Mouse (Mus musculus) layer of hippocampus, adult 8-10 months (tissue): ENCODE measurements at regions not wholly inside any gene's neighbourhood (a gene's known extent, or its start where the extent isn't known, plus 50 kb on each side); places are given as distances from the start of the nearest gene placed in this dataset.
A peak's percentile ranks its signal among the peaks of the same experiment; 100 is the strongest.
"Not testable (repeated sequence)": the region's sequence is repeated elsewhere in the genome, so short reads cannot be mapped to it uniquely, and the experiment has no call there.

Source experiments
- DNase-seq, 2 experiments: peaks; one replicate each; pipeline ENCODE4 v3.0.0; 2022; ENCODE audit warnings: low spot score in 2 of 2

DNA sequence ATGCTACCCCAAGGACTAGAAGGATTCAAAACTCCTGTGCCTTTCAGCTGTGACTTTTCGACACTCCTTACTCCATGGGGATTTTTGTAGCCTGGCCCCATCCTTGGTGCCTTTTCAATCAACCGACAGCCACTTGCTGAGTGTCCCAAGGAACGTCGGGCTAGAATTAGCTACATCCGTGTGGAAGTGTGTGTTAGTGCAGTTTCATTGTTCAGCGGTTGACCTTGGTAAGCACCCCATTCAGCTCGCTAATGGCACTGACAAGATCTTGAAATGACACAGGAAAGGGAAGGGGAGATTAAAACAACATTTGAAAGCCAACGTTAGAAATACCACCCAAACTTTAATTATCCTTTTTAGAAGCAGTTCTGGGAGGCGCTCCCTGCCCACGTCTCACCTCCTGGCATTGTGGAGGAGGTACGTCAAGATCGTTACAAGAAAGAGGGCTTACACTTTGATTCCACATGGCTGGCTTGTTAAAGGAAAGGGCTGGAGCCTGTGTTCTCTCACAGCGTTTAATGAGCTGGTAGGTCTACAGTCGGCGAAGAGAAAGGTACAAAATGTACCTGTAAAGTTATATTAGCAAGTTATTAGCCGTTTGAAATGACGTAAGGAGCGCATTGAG lies 536.4 kb downstream of the Fam19a2 start:
- no peak for DNase-seq

GRCm38 (mm10) chr10:123800692-123801528 lies 537.1 kb downstream of the Fam19a2 start:
- no peak for DNase-seq

- DNase-seq: no peak
Observed at GRCm38 (mm10) chr10:123810882-123811281, 547.1 kb downstream of the Fam19a2 start.

DNA sequence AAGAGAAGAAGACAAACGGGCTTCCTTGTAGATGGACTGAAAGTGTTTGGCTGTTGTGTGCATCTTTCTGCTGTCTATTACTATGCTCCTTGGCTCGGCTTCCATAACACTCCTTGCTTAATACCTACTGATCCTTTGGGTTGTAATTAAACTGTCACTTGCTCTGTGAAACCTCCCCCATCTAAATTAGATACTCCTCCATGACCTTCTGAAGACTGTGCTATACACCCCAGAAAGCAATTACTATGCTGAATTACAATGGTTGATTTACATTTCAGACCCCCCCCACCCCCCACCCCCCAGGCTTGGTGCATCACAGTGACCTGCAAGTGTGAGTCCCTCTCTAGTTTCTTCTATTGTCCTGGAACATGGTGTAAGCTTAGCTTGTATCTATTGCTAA lies 549.3 kb downstream of the Fam19a2 start:
- DNase-seq: no peak

DNA sequence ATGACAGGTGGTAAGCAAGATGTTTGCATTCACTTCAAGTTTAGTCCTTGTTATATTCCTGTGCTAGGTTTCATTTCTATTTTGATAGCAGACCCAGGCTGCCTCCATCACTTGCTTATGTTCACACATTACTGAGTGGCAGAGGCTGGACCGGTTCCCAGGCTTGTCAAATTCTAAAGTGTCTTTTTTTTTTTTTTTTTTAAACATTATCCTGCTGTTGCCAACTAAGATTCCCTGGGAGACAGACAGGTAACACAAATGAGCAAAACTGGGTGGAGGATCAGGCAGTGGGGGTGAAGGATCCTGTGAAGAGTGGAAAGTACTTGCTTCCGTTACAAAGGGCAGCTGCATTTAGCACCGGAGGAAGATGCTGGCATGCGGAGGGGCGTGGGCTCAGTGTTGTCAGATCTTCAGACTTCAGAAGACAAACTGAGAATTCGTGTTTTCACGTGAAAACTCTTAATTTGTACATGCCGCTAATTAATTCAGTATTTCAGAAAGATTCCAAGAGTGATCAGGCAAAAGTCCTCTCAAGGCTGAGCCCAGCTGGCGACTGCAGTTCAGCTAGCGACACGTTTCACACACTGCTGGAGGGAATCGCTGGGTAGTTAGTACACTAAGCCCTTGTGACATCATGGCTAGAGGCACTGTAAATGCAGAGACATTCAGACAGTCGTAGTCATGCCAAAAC lies 576.4 kb downstream of the Fam19a2 start:
- peak; percentile 34 to 55 for DNase-seq

DNA sequence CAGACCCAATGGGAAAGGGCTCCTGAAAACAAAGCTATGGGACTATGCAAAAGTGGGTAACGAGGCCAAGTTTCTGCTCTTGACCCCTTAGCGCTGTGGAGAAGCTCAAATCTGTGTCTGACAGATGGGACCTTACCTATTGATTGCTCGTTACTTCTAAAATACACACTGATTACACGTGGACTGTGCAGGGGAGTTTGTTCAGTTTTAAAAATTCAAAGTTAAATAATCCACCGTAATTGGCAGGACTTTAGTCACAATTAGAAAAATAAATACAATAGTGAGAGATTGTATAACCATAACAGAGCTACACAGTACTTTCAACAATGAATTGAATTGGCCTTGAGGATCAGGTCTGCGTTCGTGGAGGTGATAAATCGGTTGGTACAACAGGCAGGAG lies 578.3 kb downstream of the Fam19a2 start:
- no peak for DNase-seq

GRCm38 (mm10) chr10:123843604-123844003 lies 579.8 kb downstream of the Fam19a2 start:
- no peak for DNase-seq

- DNase-seq: no peak
Observed at GRCm38 (mm10) chr10:123846631-123847030, 582.8 kb downstream of the Fam19a2 start.

- no peak for DNase-seq
Observed at GRCm38 (mm10) chr10:123848564-123848963, 584.8 kb downstream of the Fam19a2 start.

GRCm38 (mm10) chr10:123875459-123875858 lies 611.7 kb downstream of the Fam19a2 start:
- no peak for DNase-seq

DNA sequence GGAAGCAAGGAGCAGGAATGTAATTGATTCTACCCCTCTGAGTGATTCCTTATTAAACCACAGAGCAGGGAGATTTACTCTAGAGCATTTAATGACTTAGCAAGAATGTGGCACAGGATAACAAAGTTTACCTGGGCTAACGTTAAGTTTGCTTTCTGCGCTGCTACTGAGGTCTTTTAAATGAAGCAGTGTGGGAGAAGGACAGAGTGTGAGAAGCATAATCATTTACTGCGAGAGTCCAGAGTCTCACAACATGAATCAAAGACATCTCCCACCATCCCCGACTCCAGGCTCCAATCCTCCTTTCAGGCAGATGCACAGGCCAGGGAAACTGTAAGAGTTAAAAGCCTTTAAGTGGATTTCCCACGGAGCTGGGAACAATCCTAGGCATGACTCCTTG lies 612.1 kb downstream of the Fam19a2 start:
- DNase-seq: no peak

DNA sequence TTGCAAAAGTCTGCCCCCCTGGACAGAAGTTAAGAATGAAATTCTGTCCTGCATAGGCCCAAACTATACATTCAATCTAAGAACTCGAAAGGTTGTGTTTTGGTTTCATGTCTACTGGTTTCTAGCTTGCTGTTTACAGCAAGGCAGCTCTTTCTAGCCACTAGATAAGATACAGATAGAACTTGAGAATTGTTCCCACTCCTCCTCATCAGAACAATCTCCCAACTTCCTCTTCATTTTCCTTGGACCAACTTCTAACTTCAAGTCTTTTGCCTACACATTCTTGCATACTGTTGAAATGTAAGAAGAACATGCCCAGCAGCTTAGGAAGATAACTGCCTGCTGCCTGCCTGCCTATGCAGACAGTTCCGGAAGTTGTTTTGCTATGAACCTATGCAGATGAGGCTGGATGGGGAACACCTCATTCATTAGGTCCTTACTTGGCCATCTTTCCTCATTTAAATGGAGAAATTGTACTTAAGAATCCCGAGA lies 624.9 kb downstream of the Fam19a2 start:
- DNase-seq: no peak

GRCm38 (mm10) chr10:123919054-123919453 lies 655.3 kb downstream of the Fam19a2 start:
- DNase-seq: no peak

- DNase-seq: no peak
Observed at GRCm38 (mm10) chr10:123929955-123930354, 666.2 kb downstream of the Fam19a2 start.

DNA sequence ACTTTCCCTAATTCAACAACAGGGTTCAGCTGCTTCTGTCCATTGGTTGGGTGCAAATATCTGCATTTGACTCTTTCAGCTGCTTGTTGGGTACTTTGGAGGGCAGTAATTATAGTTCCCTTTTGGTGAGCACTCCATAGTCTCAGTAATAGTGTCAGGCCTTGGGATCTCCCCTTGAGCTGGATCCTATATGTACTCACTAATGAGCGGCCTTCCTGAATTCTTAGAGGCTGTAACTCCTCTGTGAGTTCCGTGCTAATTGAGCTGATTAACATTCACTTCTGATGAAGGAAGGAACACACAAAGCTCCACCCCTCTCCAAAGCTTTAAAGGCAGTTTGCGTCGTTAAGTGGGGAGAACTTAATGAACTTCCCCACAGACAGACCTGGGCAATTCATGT lies 674.9 kb downstream of the Fam19a2 start:
- not testable (repeated sequence) for DNase-seq
